Mouse (Mus musculus) embryonic facial prominence, embryonic 14.5 days (tissue): ENCODE measurements around the gene Aff4. TPM values are rescaled to one million over a fixed set of nuclear protein-coding genes. Genes with fewer than 3 reads are reported as not detected.

Source experiments
- ATAC-seq: fragments of 200-750 bp; cut with Nextera tagmentation; 2 replicates; pipeline ENCODE4 v1.8.0; 2017; ENCODE audit warnings: low read depth, moderate number of reproducible peaks, moderate TSS enrichment
- DNase-seq: peaks from one replicate; pipeline ENCODE4 v3.0.0-alpha.2; 2015; ENCODE audit warnings: low spot score
- H3K27ac ChIP-seq: fragments of 300-500 bp; sonication (generic); replicated peaks from 2 replicates; pipeline ENCODE4 v1.5.1; 2014; ENCODE audit warnings: low read depth, mild to moderate bottlenecking, low read length, moderate library complexity
- H3K27me3 ChIP-seq: fragments of 300-500 bp; sonication (generic); replicated peaks from 2 replicates; pipeline ENCODE4 v1.6.1; 2014; ENCODE audit warnings: low read length; ENCODE audit not compliant: control insufficient read depth, insufficient read depth
- H3K36me3 ChIP-seq: fragments of 300-500 bp; sonication (generic); 2 replicates; pipeline ENCODE4 v1.6.1; 2014; ENCODE audit warnings: low read length, mixed read lengths; ENCODE audit not compliant: control insufficient read depth, insufficient read depth
- H3K4me1 ChIP-seq: fragments of 300-500 bp; sonication (generic); 2 replicates; pipeline ENCODE4 v1.6.1; 2014; ENCODE audit warnings: antibody characterized with exemption, low read length; ENCODE audit not compliant: control insufficient read depth, insufficient read depth
- H3K4me2 ChIP-seq: fragments of 300-500 bp; sonication (generic); 2 replicates; pipeline ENCODE4 v1.6.1; 2014; ENCODE audit warnings: low read depth, mild to moderate bottlenecking, low read length, moderate library complexity, mixed read lengths
- H3K4me3 ChIP-seq: fragments of 300-500 bp; sonication (generic); 2 replicates; pipeline ENCODE4 v1.5.1; 2014; ENCODE audit warnings: low read depth, mild to moderate bottlenecking, low read length
- H3K9ac ChIP-seq: fragments of 300-500 bp; sonication (generic); 2 replicates; pipeline ENCODE4 v1.6.1; 2014; ENCODE audit warnings: low read depth, mild to moderate bottlenecking, low read length, moderate library complexity, mixed read lengths
- H3K9me3 ChIP-seq: fragments of 300-500 bp; sonication (generic); 2 replicates; pipeline ENCODE4 v1.6.1; 2016; ENCODE audit warnings: low read length; ENCODE audit not compliant: control insufficient read depth
- WGBS: fragments of 180-500 bp; shearing (Covaris S2); extraction: QIAGEN DNeasy Blood & Tissue Kit; methylation state at CpG from one replicate; pipeline ENCODE4 v1.1.7; 2014; 5-methylcytosine and 5-hydroxymethylcytosine counted together
- microRNA-seq: library from miRNA; unstranded; fragments of <30 nt; microRNA quantifications from one replicate; pipeline ENCODE4, GENCODE M21; 2016; ENCODE audit warnings: borderline number of aligned reads
- polyA plus RNA-seq: library from polyadenylated mRNA; unstranded; fragments of >200 nt; fragmentation: Nextera tagmentation; extraction: Ambion mirVana; gene quantifications from 2 replicates; pipeline ENCODE4 v1.2.1, GENCODE M21; 2014

Aff4 gene
- polyA plus RNA-seq, 1 experiment from 2014 or later = 59.7 TPM

- H3K9ac ChIP-seq = peak overlapping the region; percentile 62
- 0 out of 2 replicates have a peak, but pooled peaks cover 4% of the 10 kb centered on the region for H3K36me3 ChIP-seq
- H3K4me2 ChIP-seq = peak overlapping the region; percentile 61
- peaks cover 33% of the 10 kb centered on the region for H3K4me1 ChIP-seq
- no peak overlapping the region for H3K27ac ChIP-seq
- H3K27me3 ChIP-seq = peaks cover 72% of the 10 kb centered on the region
- peak overlapping the region; percentile 37 for H3K4me3 ChIP-seq
- ATAC-seq (peak; percentile 60), DNase-seq (peak; percentile 83)
- WGBS = 8% methylated on average over 38 of the region's 40 CpGs
- H3K9me3 ChIP-seq = no peaks in the 10 kb centered on the region
Observed at GRCm38 (mm10) chr11:53466231-53466971, 115.8 kb downstream of the Aff4 start.

DNA sequence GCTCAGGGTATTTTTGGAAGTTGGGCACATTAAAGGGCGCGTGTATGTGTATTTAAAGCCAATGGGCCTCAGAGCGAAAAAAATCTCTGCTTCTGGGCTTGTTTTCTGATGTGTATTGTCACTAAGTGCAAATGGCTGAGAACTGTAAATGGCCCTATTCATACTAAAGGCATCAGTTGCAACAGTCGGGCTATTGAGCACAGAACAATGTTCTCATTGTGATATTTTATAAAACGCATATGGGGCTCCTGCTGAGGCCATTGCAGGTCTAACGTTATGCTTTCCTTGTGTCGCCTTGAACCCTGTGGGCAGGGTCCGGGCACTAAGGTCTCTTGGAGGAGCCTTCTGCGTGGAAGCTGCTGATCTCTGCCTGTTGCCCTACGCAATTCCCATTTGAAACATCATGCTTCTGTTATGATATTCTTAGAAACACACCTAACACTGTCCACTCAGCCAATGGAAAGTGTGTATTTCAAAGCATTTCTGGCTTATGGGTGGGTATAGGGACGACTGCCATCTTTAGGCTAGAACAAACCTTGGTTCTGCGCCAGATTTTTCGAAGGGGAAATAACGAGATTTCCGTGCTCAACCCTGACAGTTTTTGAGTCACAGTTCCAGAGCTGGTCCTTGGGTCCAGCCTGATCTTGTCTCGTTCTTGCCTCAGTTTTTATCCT, 118.8 kb downstream of the Aff4 start:
- H3K4me2 ChIP-seq = peak overlapping the region; percentile 57
- peak; percentile 50 for DNase-seq
- H3K4me1 ChIP-seq = peaks cover 21% of the 10 kb centered on the region
- H3K36me3 ChIP-seq = 0 out of 2 replicates have a peak, but pooled peaks cover 4% of the 10 kb centered on the region
- peak; percentile 27; the same call in 1 of the 2 replicates for ATAC-seq
- H3K9ac ChIP-seq = no peak overlapping the region; the same call in 1 of the 2 replicates
- H3K27ac ChIP-seq = peak overlapping the region; percentile 55
- peak overlapping the region; percentile 24 for H3K4me3 ChIP-seq
- peaks cover 52% of the 10 kb centered on the region for H3K27me3 ChIP-seq
- WGBS = 20% methylated on average over 16 of the region's 16 CpGs
- H3K9me3 ChIP-seq = no peaks in the 10 kb centered on the region

GRCm38 (mm10) chr11:53469968-53470695, 119.5 kb downstream of the Aff4 start, which contains the start of gene Gm9837:
Gm9837 (minus strand) TSS chr11:53470479.
- Histone ChIP-seq H3K4me2 (peak within 1 kb of the TSS; percentile 57), H3K9me3 (no peaks in the 10 kb centered on the region), H3K27ac (peak within 1 kb of the TSS; percentile 72), H3K36me3 (no peaks in the 10 kb centered on the region), H3K4me1 (peaks cover 21% of the 10 kb centered on the region), H3K27me3 (peaks cover 52% of the 10 kb centered on the region), H3K9ac (no peak within 1 kb of the TSS; the same call in 1 of the 2 replicates), H3K4me3 (peak within 1 kb of the TSS; percentile 24)
- ATAC-seq (peak; percentile 87), DNase-seq (peak; percentile 93)
- 4% methylated on average over 26 of the region's 29 CpGs for WGBS

Small RNA genes lying within 50 kb of the gene (microRNA-seq; reads per million reads assigned to microRNA genes)
- gene Mir6920 = not detected

Other genes starting within 250 kb of the Aff4 start
- 85.8 and 86.5 TPM in 2 replicates for gene Hspa4, start 50.4 kb upstream of the Aff4 start, polyA plus RNA-seq
- gene Zcchc10, start 26.2 kb upstream of the Aff4 start, polyA plus RNA-seq = 18.6 and 18.7 TPM in 2 replicates
- gene Leap2, start 72.3 kb downstream of the Aff4 start, polyA plus RNA-seq = not detected in 2 replicates
- gene Uqcrq, start 80.0 kb downstream of the Aff4 start, polyA plus RNA-seq = 592 and 683 TPM in 2 replicates
- gene Gdf9, start 80.2 kb downstream of the Aff4 start, polyA plus RNA-seq = 1.2 and 2.7 TPM in 2 replicates
- gene Gm10447, start 106.3 kb downstream of the Aff4 start, polyA plus RNA-seq = not detected in 2 replicates
- gene Shroom1, start 106.4 kb downstream of the Aff4 start, polyA plus RNA-seq = 2.9 and 4.0 TPM in 2 replicates
- gene Gm9837, start 119.6 kb downstream of the Aff4 start, polyA plus RNA-seq = not detected in 2 replicates
- not detected in 2 replicates for gene Gm9945, start 129.3 kb downstream of the Aff4 start, polyA plus RNA-seq
- 1.00 and 1.0 TPM in 2 replicates for gene Sowaha, start 129.4 kb downstream of the Aff4 start, polyA plus RNA-seq
- gene Sept8, start 168.4 kb downstream of the Aff4 start, polyA plus RNA-seq = 42.2 and 46.6 TPM in 2 replicates
- 75.4 and 77.0 TPM in 2 replicates for gene Kif3a, start 216.5 kb downstream of the Aff4 start, polyA plus RNA-seq